Mouse (Mus musculus): ENCODE data around the gene Mtmr12. TPM values are rescaled to one million over a fixed set of nuclear protein-coding genes. Genes with fewer than 3 reads are reported as not detected.

Gene Mtmr12
- 6.3 and 7.7 TPM in 2 replicates for polyA plus RNA-seq (2015; fragmentation: Nextera tagmentation; extraction: Ambion mirVana)

GRCm38 (mm10) chr15:12204319-12205159, at the start of gene Mtmr12:
Gene Mtmr12 (plus strand): TSS chr15:12205028.

GRCm38 (mm10) chr15:12321091-12321787, 116.4 kb downstream of the Mtmr12 start, which contains the start of gene Golph3:
Gene Golph3 (plus strand): TSS chr15:12321450.

GRCm38 (mm10) chr15:12321788-12322621, 117.2 kb downstream of the Mtmr12 start, which contains the start of gene 1810049J17Rik:
Gene 1810049J17Rik (minus strand): TSS chr15:12321899.

MicroRNAs within 50 kb of the gene (microRNA counts, 519-probe panel; counts per million panel counts)
- microRNA mmu-miR-1898, result 88.3 counts per million

Other genes starting within 250 kb of the Mtmr12 start
- 499 and 501 TPM in 2 replicates for gene Sub1, start 208.0 kb upstream of the Mtmr12 start, polyA plus RNA-seq (2015; fragmentation: Nextera tagmentation; extraction: Ambion mirVana)
- gene Zfr, start 87.2 kb upstream of the Mtmr12 start, polyA plus RNA-seq (2015; fragmentation: Nextera tagmentation; extraction: Ambion mirVana), result 43.3 and 49.6 TPM in 2 replicates
- gene Golph3, start 116.4 kb downstream of the Mtmr12 start, polyA plus RNA-seq (2015; fragmentation: Nextera tagmentation; extraction: Ambion mirVana), result 52.0 and 52.5 TPM in 2 replicates
- 1.0 and 1.7 TPM in 2 replicates for gene 1810049J17Rik, start 116.9 kb downstream of the Mtmr12 start, polyA plus RNA-seq (2015; fragmentation: Nextera tagmentation; extraction: Ambion mirVana)

Data from spleen, postnatal 0 days (tissue).